Mouse (Mus musculus) midbrain, embryonic 15.5 days (tissue): ENCODE measurements around the gene Slc5a9. TPM values are rescaled to one million over a fixed set of nuclear protein-coding genes. Genes with fewer than 3 reads are reported as not detected.
A peak's percentile ranks its signal among the peaks of the same experiment; 100 is the strongest.
"Not testable (repeated sequence)": the region's sequence is repeated elsewhere in the genome, so short reads cannot be mapped to it uniquely, and the experiment has no call there.

Source experiments
- ATAC-seq: fragments of 200-750 bp; cut with Nextera tagmentation; replicated peaks from 2 replicates; pipeline ENCODE4 v1.8.0; 2017; ENCODE audit warnings: moderate TSS enrichment
- H3K27ac ChIP-seq: fragments of 300-500 bp; sonication (generic); 2 replicates; pipeline ENCODE4 v1.5.1; 2015; ENCODE audit warnings: mild to moderate bottlenecking, inconsistent platforms
- H3K27me3 ChIP-seq: fragments of 300-500 bp; sonication (generic); replicated peaks from 2 replicates; pipeline ENCODE4 v1.6.1; 2015; ENCODE audit warnings: inconsistent platforms
- H3K36me3 ChIP-seq: fragments of 300-500 bp; sonication (generic); replicated peaks from 2 replicates; pipeline ENCODE4 v1.6.1; 2015; ENCODE audit warnings: inconsistent platforms
- H3K4me1 ChIP-seq: fragments of 300-500 bp; sonication (generic); 2 replicates; pipeline ENCODE4 v1.6.1; 2015; ENCODE audit warnings: inconsistent platforms
- H3K4me2 ChIP-seq: fragments of 300-500 bp; sonication (generic); 2 replicates; pipeline ENCODE4 v1.6.1; 2015; ENCODE audit warnings: inconsistent platforms, mild to moderate bottlenecking, moderate library complexity
- H3K4me3 ChIP-seq: fragments of 300-500 bp; sonication (generic); 2 replicates; pipeline ENCODE4 v1.5.1; 2015; ENCODE audit warnings: mild to moderate bottlenecking, inconsistent platforms
- H3K9ac ChIP-seq: fragments of 300-500 bp; sonication (generic); 2 replicates; pipeline ENCODE4 v1.6.1; 2015; ENCODE audit warnings: mild to moderate bottlenecking, inconsistent platforms
- H3K9me3 ChIP-seq: fragments of 300-500 bp; sonication (generic); 2 replicates; pipeline ENCODE4 v1.6.1; 2016; ENCODE audit warnings: inconsistent platforms
- WGBS: fragments of 180-500 bp; shearing (Covaris S2); methylation state at CpG from one replicate; pipeline ENCODE4 v1.1.7; 2015; ENCODE audit warnings: mixed read lengths; 5-methylcytosine and 5-hydroxymethylcytosine counted together
- polyA plus RNA-seq: library from polyadenylated mRNA; unstranded; fragments of >200 nt; fragmentation: Nextera tagmentation; extraction: Ambion mirVana; gene quantifications from 2 replicates; pipeline ENCODE4 v1.2.1, GENCODE M21; 2015

Slc5a9 gene
- not detected in 2 replicates for polyA plus RNA-seq

GRCm38 (mm10) chr4:111902775-111903174, at the start of gene Slc5a9:
Gene Slc5a9, minus strand, starts transcription at chr4:111902918.
- no peak within 1 kb of the TSS for H3K27ac ChIP-seq
- no peak within 1 kb of the TSS for H3K4me2 ChIP-seq
- H3K9ac ChIP-seq, result no peak within 1 kb of the TSS
- no peaks in the 10 kb centered on the region for H3K4me1 ChIP-seq
- H3K9me3 ChIP-seq, result no peaks in the 10 kb centered on the region
- no peak for ATAC-seq
- no peak within 1 kb of the TSS for H3K4me3 ChIP-seq
- H3K27me3 ChIP-seq, result no peaks in the 10 kb centered on the region
- no peaks in the 10 kb centered on the region for H3K36me3 ChIP-seq

GRCm38 (mm10) chr4:111919092-111919491, 16.4 kb upstream of the Slc5a9 start, which contains the start of gene Skint8:
Gene Skint8, plus strand, starts transcription at chr4:111919392.
- 93% methylated on average over 1 of the region's 1 CpGs for WGBS
- Histone ChIP-seq H3K4me1 (no peaks in the 10 kb centered on the region), H3K4me3 (no peak within 1 kb of the TSS), H3K4me2 (no peak within 1 kb of the TSS), H3K9ac (no peak within 1 kb of the TSS), H3K9me3 (no peaks in the 10 kb centered on the region; the same call in none of the 2 replicates), H3K27ac (no peak within 1 kb of the TSS), H3K27me3 (no peaks in the 10 kb centered on the region), H3K36me3 (no peaks in the 10 kb centered on the region)
- no peak for ATAC-seq

GRCm38 (mm10) chr4:111907926-111908325, 5.2 kb upstream of the Slc5a9 start:
- no peaks in the 10 kb centered on the region for H3K27me3 ChIP-seq
- no peak overlapping the region for H3K9ac ChIP-seq
- no peak overlapping the region for H3K27ac ChIP-seq
- H3K36me3 ChIP-seq, result no peaks in the 10 kb centered on the region
- WGBS, result 39% methylated on average over 2 of the region's 2 CpGs
- no peaks in the 10 kb centered on the region for H3K4me1 ChIP-seq
- H3K4me2 ChIP-seq, result no peak overlapping the region
- no peaks in the 10 kb centered on the region for H3K9me3 ChIP-seq
- H3K4me3 ChIP-seq, result no peak overlapping the region
- ATAC-seq, result peak; percentile 83

GRCm38 (mm10) chr4:111901473-111901872, 1.2 kb downstream of the Slc5a9 start:
- 60% methylated on average over 1 of the region's 1 CpGs for WGBS
- no peak for ATAC-seq

GRCm38 (mm10) chr4:111900491-111900890, 2.2 kb downstream of the Slc5a9 start:
- WGBS, result 77% methylated on average over 1 of the region's 1 CpGs
- not testable (repeated sequence) for H3K9ac ChIP-seq, H3K9me3 ChIP-seq, ATAC-seq, H3K27ac ChIP-seq, H3K36me3 ChIP-seq, H3K4me1 ChIP-seq, H3K4me2 ChIP-seq, H3K27me3 ChIP-seq, H3K4me3 ChIP-seq

More at GRCm38 (mm10) chr4:111901473-111901872, 1.2 kb downstream of the Slc5a9 start:
- Histone ChIP-seq H3K27me3 (no peaks in the 10 kb centered on the region), H3K9me3 (no peaks in the 10 kb centered on the region), H3K9ac (no peak overlapping the region), H3K36me3 (no peaks in the 10 kb centered on the region), H3K27ac (no peak overlapping the region), H3K4me1 (no peaks in the 10 kb centered on the region), H3K4me3 (no peak overlapping the region), H3K4me2 (no peak overlapping the region)

GRCm38 (mm10) chr4:111898566-111898965, 4.2 kb downstream of the Slc5a9 start:
- H3K27me3 ChIP-seq, result no peaks in the 10 kb centered on the region
- H3K9ac ChIP-seq, result no peak overlapping the region
- H3K27ac ChIP-seq, result no peak overlapping the region
- H3K4me2 ChIP-seq, result no peak overlapping the region
- no peaks in the 10 kb centered on the region for H3K36me3 ChIP-seq
- H3K4me3 ChIP-seq, result no peak overlapping the region
- WGBS, result 70% methylated on average over 4 of the region's 4 CpGs
- H3K9me3 ChIP-seq, result no peaks in the 10 kb centered on the region
- ATAC-seq, result no peak
- no peaks in the 10 kb centered on the region for H3K4me1 ChIP-seq

GRCm38 (mm10) chr4:111897755-111898154, 5.0 kb downstream of the Slc5a9 start:
- Histone ChIP-seq H3K9ac (no peak overlapping the region), H3K36me3 (no peaks in the 10 kb centered on the region), H3K9me3 (no peaks in the 10 kb centered on the region), H3K4me2 (no peak overlapping the region), H3K4me1 (no peaks in the 10 kb centered on the region), H3K4me3 (no peak overlapping the region), H3K27me3 (no peaks in the 10 kb centered on the region), H3K27ac (no peak overlapping the region)
- WGBS, result 62% methylated on average over 1 of the region's 1 CpGs
- ATAC-seq, result no peak

GRCm38 (mm10) chr4:111892138-111892537, 10.6 kb downstream of the Slc5a9 start:
- H3K27ac ChIP-seq, result no peak overlapping the region
- no peaks in the 10 kb centered on the region for H3K36me3 ChIP-seq
- H3K4me3 ChIP-seq, result no peak overlapping the region
- H3K4me2 ChIP-seq, result no peak overlapping the region
- H3K9ac ChIP-seq, result no peak overlapping the region
- no peaks in the 10 kb centered on the region for H3K27me3 ChIP-seq
- ATAC-seq, result no peak
- no peaks in the 10 kb centered on the region for H3K9me3 ChIP-seq
- H3K4me1 ChIP-seq, result no peaks in the 10 kb centered on the region

- Histone ChIP-seq H3K4me3 (no peak overlapping the region), H3K4me1 (no peaks in the 10 kb centered on the region), H3K4me2 (no peak overlapping the region), H3K9ac (no peak overlapping the region), H3K27ac (no peak overlapping the region), H3K9me3 (no peaks in the 10 kb centered on the region), H3K27me3 (no peaks in the 10 kb centered on the region), H3K36me3 (no peaks in the 10 kb centered on the region)
- ATAC-seq, result peak; percentile 94
- WGBS, result 22% methylated on average over 4 of the region's 4 CpGs
Measured at GRCm38 (mm10) chr4:111886607-111887006, 16.1 kb downstream of the Slc5a9 start.

GRCm38 (mm10) chr4:111886018-111886417, 16.7 kb downstream of the Slc5a9 start:
- Histone ChIP-seq H3K9ac (no peak overlapping the region), H3K4me1 (no peaks in the 10 kb centered on the region), H3K36me3 (no peaks in the 10 kb centered on the region), H3K27me3 (no peaks in the 10 kb centered on the region), H3K4me2 (peak overlapping the region; percentile 24; the same call in 1 of the 2 replicates), H3K9me3 (no peaks in the 10 kb centered on the region), H3K27ac (no peak overlapping the region), H3K4me3 (no peak overlapping the region)
- peak; percentile 91 for ATAC-seq
- WGBS, result 14% methylated on average over 7 of the region's 7 CpGs

GRCm38 (mm10) chr4:111883543-111883942, 19.2 kb downstream of the Slc5a9 start:
- H3K27ac ChIP-seq, result no peak overlapping the region
- no peaks in the 10 kb centered on the region for H3K36me3 ChIP-seq
- 90% methylated on average over 12 of the region's 12 CpGs for WGBS
- H3K9ac ChIP-seq, result no peak overlapping the region
- no peaks in the 10 kb centered on the region for H3K4me1 ChIP-seq
- no peak for ATAC-seq
- no peak overlapping the region for H3K4me3 ChIP-seq
- H3K4me2 ChIP-seq, result no peak overlapping the region
- no peaks in the 10 kb centered on the region for H3K27me3 ChIP-seq
- H3K9me3 ChIP-seq, result no peaks in the 10 kb centered on the region

- H3K27me3 ChIP-seq, result no peaks in the 10 kb centered on the region
- H3K36me3 ChIP-seq, result no peaks in the 10 kb centered on the region
- WGBS, result 41% methylated on average over 4 of the region's 4 CpGs
- H3K9me3 ChIP-seq, result no peaks in the 10 kb centered on the region
- H3K4me2 ChIP-seq, result no peak overlapping the region
- no peak overlapping the region for H3K27ac ChIP-seq
- H3K4me1 ChIP-seq, result no peaks in the 10 kb centered on the region
- no peak overlapping the region for H3K4me3 ChIP-seq
- H3K9ac ChIP-seq, result no peak overlapping the region
- no peak for ATAC-seq
Measured at GRCm38 (mm10) chr4:111880112-111880875, 22.4 kb downstream of the Slc5a9 start.

- Histone ChIP-seq H3K27me3 (no peaks in the 10 kb centered on the region), H3K4me3 (no peak overlapping the region), H3K9me3 (no peaks in the 10 kb centered on the region), H3K36me3 (no peaks in the 10 kb centered on the region), H3K4me2 (no peak overlapping the region), H3K9ac (no peak overlapping the region), H3K27ac (no peak overlapping the region), H3K4me1 (no peaks in the 10 kb centered on the region)
- no peak for ATAC-seq
- WGBS, result 87% methylated on average over 2 of the region's 2 CpGs
Measured at GRCm38 (mm10) chr4:111867743-111868401, 34.8 kb downstream of the Slc5a9 start.
